Mouse (Mus musculus) WW6 (cell line): ENCODE data around the gene Gbf1.

ENCODE experiments used
- DNase-seq: peaks from one replicate; pipeline ENCODE4 v3.0.0-alpha.2; 2013; ENCODE audit warnings: low read depth, low spot score

Gbf1 gene

DNA sequence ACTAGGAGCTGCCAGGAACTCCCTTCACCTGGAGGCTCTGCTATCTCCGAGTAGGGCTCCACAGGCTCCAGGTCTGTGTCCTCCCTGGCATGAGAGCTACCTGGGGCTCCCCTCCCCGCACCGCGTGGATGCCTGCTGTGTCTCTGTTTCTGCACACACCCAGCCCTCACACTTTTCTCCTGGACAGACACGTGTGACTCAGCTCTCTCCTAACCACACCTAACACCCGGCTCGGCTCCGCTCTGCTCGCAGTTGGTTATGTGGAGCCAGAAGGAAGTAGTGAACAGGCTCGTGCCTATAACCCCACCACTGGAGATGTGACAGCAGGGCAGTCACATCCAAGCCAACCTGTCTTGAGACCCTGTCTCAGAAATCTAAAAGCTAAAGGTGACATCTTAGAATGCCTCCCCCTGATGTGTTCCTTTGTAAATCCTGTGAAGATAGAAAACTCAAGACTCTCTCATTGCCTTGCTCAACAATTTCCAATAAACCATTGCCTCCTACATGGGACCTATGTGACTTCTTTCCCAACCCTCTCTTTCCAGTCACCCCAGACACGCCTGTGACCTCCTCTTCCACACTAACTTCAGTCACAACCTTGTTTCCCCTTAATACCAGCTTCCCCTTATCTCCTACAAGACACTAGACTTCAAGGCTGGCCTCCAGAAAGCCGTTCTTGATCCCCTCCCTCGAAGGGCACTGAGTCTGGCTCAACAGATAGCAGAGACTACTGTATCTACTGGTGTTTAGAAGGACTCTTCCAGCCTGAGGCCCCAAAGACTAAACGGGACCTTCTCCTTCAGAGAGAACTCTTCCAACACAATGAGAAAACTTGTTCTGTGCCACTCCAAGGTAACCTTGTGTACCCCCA lies 162.8 kb downstream of the Gbf1 start:
- DNase-seq = no peak

DNA sequence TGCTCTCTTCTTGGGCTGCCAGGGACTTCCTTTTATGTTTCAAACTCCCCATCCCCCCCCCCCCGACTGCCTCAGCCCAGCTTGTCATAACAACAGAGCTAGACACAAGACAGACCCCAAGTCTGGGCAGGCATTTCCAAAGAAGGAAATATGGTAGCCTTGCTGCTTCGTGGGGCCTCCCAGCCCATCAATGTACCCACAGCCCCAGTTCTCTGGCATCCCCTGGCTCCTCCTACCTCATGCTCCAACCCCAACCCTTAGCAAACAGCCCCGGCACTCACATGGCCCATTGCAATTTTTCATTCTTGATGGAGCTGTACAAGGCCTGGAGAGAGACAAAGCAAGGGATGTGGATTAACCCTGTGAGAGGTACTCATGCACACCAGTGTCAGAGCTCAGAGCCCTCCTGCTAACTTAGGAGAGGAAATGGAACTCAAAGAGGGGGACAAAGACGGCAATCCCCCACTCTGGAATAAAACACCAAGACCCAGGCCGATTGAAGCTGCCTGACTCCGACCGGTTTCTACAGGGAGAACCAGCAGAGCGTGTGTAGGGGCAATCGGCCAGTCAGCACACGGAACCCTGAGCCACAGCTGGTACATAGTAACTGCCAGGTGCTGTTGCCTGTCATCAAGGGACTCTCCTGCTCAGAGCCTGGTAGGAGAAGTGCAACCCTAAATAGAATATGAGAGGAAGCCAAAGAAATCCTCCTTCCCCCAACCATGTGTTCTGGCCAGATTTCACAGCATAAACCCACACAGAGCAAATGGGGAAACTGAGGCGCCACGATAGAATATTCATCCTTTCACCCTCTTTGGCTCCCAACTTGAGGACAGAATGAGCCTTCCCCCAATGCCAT lies 163.7 kb downstream of the Gbf1 start:
- no peak for DNase-seq

DNA sequence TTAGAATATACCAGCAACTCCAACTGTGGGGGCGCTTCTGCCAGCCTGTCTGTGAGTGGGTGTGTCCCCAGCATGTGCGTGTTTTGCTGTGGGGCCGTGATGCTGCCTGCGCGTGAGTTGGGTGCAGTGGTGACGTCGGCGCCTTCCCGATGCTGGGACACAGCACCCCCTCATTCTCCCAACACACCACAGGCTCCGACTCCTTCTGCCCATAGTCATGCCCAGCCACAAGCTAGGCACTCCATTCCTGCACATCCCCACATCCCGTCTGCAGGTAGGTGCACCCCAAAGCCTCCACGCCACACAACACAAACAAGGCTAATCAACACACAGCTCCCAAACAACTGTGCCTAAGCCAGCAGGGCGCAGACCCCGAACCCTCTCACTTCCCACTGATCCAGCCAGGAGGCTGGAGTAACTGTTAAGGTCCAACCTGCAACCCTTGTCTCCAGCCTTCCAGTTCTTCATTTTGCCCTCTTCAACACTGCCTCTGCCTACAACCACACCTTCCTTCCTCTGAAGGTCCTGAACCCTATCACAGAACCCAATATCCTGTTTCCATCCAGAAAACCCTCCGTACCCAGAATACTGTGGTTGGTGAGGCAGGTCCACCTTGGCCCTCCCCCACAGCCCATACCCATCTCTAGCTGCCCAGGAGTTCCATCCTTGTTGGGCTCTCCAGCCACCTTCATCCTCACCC lies 164.7 kb downstream of the Gbf1 start:
- no peak for DNase-seq

DNA sequence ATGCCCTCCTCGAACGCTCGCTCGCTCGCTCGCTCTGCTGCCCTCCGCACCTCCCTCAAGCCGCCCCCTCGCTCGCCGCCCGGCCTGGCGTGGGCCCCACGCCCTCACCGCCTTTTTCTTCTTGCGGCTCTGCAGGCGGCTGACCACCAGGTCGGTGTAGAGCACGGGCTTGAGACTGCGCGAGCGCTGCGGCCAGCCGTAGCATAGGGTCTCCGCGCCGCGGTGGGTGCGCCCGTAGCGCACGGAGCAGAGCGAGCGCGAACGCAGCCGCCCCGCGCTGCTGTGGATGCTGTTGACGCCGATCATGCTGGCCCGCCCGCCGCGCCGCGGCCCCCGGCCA lies 165.2 kb downstream of the Gbf1 start:
- DNase-seq = no peak

DNA sequence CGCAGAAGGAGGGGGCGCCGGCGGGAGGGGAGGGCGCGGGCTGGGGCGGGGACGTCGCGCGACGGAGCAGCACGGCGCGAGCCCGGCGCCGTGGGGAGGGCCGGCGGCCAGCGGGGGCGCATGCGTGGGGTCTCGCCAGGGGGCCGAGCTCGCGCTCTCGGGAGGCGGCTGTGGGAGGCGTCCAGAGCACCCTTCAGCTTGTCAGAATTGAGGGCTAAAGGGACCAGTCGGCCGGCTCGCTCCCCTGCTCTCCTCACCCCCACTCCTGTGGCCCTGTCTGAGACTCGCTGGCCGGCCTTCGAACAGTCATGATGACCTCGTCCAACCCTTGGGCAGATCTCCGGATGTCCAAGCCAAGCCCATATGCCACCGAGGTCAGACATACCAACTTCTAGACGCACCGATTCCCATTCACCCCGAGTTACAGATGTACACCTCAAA lies 165.7 kb downstream of the Gbf1 start:
- DNase-seq = no peak

DNA sequence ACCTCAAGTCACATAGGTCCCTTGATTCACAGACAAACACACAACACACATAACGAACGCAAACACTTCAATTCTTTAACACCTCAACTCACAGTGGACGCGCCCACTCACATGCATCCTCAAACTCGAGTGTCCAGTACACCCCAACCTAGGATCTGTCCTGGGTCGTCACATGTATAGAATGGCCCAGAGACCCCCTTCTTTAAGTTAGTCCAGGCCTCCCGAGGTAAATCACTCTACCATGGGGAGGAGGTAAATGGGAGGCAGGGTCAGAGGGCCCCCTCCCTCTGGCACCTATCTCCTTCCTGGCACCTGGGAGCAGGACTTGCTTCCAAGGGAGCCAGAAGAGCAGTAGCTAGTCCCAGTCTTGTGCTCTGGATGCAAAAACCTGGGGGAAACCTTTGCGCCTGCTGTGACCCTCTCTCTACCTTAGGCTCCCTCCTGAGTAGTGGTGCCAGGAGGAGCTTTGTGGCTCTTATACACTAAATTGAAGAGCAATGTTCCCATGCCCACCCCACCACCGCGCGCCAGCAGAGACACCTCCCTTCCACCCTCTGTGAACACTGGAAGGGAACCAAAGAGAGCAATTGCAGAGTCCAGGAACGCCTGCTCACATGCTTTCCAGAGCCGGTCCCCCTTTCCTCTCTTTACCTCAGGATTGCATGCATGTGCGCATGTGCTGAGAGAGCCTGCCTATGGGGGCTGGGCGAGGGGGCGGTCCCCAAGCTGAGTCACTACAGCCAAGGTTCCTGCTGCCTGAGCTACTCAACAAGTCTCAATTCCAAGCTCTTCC lies 166.5 kb downstream of the Gbf1 start:
- DNase-seq = no peak

DNA sequence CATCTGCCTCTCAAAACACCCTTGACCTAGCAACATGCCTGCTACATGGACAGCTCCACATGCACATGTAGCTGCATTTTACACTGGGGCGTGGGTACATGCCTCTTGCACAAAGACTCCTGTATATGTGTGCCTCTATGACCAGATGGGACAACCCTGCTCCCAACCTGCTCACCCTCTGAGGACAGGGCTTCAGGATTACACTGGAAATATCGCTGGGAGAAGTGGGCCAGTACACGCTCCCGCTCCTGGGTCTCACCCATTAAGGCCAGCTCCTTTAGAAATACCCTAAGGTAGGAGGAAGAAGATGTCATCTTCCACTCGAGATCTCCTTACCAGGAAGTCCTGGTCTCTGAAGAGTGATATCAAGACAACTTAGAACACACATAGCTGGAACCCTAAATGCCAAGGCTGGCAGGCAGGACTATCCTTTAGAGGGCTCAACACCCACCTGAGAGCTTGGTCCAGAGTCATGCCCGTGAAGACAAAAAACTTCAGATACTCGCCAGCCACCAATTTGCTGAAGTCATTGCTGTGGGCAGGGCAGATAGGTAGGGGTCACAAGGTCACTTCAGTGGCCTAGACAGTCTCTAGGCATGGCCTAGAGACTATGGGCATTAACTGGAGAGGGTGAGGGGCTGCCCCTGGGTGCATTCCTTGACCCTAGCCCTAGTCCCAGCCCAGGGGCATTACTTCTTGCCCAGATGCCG lies 167.9 kb downstream of the Gbf1 start:
- DNase-seq = no peak

DNA sequence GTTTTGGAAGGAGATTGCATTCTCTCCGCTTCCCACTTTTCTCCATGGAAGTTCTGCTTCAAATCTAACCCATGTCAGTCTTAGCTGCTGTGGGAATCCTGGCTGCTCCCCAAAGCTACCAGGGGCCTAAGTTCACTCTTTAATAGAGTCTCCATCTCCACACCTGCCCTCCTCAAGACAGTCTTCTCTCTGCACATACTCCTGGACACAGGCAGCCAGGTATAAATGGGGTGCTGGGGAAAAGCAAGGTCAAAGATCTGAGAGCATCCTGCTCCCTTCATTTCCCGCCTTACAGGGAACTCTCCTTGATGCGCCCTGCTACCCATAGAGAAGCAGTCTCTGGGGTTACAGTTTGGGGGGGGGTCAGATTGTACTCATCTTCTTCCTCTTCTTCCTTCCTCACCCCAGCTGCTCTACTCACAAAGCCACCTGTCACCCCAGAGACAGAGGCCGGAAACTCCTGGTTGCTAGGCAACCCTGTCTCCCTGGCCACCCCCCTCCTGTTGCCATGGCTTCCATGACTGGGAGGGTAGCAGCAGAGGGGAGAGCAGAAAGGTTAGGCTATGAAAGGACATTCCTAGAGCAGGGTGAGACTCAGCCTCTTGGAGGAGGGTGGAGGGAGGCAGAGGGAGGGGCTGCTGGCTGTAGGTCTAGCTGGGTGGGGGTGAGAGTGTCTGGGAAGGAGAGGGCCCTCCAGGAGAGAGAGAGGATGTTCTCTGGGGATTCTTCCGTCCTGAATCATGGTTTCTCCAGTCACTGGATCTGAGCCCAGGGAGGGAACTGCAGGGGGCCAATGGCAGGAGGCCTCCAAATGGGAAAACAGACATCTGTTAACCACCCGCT lies 169.0 kb downstream of the Gbf1 start:
- DNase-seq = no peak

DNA sequence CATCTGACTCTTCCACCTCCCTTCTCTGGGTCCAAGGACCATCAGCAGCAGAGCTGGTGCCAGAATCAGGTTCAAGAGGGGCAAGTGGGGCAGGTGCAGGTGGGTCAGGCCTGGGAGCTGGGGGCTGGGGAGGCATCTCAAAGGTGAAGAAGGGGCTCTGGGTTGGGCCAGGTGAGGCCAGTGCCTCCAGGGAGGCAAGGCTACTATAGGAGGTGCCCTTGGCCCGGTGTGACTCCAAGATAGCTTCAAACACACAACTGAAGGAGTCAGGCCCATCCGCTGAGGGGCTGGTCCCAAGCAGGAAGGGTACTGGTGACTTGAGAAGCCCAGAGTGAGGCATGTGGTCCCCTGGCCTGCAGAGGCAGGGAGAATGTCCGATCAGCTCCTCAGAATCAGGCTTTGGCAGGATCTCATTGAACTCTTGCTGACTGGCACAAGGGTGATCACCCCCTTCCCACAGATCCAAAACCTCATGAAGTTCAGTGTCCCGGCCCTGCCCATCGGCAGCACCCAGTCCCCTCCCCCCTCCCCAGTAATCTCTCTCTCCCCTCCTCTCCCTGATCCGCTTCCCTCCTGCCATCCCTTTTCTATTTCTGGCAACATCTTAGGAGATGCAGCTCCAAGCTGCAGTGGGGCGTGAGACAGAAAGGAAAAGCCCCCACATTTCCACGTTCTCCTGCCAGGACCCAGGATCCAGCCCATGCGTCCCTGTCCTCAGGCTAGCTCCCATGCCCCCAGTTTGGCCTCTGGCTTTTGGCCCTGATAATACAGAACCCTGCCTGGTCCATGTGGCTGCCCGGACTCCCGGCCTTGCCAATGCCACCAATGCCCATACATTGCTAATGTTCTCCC lies 170.1 kb downstream of the Gbf1 start:
- no peak for DNase-seq

DNA sequence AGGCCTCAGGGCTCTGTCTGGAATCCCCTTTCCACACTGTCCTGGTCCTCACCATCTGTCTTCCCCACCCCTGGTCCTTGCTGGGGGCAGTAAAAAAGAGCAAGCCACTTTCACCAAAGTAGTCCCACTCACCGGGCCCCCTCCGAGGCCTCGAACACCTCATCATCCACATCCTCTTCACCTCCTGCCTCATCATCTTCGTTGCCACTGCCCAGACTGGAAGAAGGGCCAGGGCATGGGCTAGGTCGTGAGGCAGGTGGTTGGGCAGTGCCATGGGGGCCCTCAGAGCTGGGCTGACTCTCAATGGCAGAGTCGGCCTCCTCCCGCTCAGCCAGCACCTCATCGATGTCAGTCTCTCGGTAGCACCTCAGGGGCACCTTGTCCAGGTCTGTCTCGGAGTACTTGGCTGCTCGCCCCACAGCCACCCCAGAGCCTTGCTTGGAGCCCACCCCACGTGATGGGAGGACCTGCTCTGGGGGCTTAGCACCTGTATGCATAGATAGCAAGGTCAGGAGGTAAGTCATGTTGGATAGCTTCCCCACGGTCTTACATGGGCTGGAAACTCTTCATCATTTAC lies 170.8 kb downstream of the Gbf1 start:
- DNase-seq = no peak

DNA sequence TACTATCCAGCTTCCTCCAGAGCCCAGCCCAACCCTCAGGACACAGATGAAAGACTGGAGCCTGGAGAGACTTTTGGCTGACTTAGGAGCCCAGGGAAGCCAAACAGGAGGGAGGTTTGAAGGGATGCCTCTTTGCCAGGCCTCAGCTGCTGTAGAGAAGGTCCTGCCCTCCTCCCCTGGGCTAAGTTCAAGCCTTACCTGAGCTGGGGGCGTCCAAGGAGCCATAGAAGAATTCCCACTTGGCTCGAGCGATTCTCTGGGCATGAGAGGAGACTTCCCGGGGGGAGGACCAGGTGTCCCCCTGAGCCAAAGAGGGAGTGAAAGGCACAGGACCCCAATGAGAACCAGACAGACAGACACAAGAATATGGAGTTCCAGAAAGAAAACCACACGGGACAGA lies 171.4 kb downstream of the Gbf1 start:
- DNase-seq = no peak

DNA sequence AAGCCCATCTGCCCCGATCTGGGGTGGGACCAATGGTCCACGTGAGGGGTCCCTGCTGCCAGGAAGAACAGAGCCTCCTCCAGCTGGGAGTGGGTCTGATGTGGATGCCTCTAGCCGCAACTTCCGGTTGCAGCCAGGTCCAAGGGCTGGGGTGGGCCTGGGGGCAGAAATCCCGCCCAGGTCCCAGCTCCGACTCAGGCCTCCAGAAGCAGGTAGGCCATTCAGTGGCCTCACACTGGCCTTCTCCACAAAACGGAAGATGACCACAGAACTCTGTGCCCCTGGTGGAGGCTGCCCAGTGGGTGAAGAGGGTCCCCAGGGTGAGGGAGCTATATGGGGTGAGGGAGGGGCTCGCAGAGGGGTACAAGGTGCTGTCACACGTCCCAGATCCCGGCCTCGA lies 172.1 kb downstream of the Gbf1 start:
- DNase-seq = no peak

DNA sequence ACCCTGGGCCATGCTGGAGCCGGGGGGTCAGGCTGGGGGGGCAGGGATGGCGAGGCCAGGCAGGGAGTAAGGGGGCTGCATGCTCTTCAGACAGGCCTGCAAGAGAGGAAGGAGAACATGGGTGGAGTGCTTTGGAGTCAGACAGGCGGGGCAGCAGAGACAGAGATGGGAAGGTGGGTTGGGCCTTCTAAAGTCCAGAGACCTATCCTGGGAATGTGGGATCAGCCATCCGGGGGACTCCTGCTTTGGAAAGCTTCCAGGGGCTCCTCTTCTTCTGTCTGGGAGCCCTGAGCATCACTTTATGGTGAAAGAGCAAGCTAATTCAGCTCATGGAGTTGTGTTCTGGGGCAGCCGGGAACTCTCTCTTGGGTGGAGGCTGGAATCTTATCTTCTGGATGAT lies 172.6 kb downstream of the Gbf1 start:
- DNase-seq = no peak

DNA sequence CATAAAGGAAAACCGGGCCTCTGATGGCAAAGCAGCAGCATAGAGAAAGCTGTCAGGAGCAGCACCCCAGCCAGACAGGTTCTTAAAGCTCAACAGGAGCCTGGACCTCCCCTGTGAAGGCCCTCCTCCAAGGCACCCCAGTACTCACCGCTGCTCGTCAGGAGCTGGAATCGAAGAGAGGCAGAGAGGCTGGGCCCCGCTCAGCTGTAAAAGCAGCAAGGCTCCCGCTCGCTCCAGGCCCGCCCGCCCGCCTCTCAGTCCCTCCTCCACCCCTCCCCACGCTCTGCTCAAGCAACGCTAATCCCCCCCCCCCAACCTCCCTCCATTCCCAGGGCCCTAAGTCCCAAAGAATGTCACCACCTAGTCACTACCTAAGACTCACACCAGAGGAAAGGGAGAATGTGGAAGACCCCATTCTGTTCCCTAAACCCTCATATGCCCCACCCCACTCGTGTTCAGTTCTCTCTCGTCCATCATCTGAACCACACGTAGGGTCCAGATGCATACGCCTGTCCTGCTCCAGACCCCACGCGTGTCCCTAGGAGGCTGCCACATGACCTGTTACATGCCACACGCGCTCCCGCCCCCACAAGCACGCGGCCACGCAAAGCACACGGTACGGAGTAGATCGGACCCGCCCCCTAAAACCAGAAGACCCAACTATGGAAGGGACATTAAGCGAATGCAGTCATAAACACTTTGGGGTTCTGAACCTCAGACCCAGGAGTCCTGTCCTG lies 173.9 kb downstream of the Gbf1 start:
- no peak for DNase-seq

DNA sequence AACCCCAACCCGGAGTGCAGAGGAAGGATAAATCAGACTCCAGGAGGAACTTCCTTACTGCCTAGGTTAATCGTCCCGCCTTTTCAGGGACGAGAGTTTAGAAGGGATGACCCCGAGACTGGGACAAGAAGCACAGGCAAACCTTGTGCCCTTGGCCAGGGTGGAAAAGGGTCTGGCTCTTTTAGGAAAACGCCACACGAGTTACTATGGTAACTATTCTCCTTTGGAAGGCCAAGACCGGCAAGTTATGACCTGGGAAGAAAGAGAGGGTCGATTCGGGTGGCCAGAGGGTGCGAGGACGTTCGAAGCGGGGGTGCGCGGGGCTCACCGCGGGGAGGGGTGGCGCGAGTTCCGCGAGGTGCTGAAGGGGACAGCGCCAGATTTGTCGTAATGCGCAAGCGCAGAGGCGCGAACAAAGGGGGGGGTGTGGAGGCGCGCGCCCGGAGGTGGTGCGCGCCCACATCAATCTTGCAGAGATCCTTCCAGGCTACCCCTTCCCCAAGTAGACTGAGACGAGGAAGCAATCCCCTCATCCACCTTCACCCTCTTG lies 174.5 kb downstream of the Gbf1 start, which contains the start of gene Psd:
Psd (minus strand) TSS at position 401 of the 550 bp plus-strand sequence.
- no peak for DNase-seq

DNA sequence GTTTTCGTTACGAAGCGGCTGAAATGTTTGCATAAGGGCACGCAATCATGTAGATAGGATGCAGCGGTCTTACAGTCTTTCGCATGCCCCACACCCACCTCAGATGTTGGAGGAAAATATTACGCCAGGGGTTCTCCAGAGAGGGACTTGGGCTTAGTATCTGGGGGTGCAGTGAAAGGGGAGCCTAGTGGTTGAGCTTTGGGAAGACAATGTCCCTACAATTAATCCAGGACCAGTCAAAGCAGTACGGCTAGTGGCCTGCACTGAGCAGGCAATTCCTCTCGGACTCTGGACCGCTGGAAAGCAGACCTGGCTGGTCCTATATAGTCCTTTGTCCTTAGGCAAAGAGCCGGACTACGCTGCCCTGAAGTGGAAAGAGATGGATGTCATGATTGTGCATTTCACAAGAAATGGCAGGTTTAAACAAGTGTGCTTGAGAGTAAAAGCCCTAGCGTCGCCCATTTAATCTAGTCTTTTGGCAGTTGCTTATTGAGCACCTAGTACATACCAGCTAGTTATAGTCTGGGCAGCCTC lies 175.3 kb downstream of the Gbf1 start:
- DNase-seq = no peak
